Mouse (Mus musculus): ENCODE measurements around the gene Prdm16.

DNA sequence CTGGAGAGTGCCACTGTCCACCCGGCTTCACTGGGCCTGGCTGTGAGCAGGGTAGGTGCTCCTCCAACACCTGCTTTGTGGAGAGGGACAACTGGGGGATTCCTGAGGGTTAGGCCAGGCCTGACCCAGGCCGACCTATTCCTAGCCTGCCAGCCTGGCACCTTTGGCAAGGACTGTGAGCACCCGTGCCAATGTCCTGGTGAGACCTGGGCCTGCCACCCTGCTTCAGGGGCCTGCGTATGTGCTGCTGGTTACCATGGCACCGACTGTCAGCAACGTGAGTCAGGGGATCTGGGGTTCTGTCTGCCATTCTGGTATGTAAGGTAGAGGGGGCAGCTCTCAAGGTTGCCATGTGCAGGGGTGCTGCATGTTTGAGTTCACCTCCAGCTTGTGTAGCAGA lies 369.2 kb downstream of the Prdm16 start:
- TF ChIP-seq CTCF (IDR thresholded peaks at IDR 0.05; ENCODE audit: low read depth, low read length), result no peak
- TF ChIP-seq POLR2A (IDR thresholded peaks at IDR 0.05; ENCODE audit: borderline replicate concordance, low read depth, low read length), result no peak

Measured in bone marrow macrophage, adult 2 months (primary cell).